In genomic region chr7:45413864-45414739, GRCm38 (mm10) we compare ENCODE assay signal across 8 mouse cellular contexts. TPM values are rescaled to one million over a fixed set of nuclear protein-coding genes. Genes with fewer than 3 reads are reported as not detected.
DNase-seq lines count a peak whose midpoint lies in the region; ATAC-seq and TF ChIP-seq lines count a peak whose summit lies in the region.

No protein-coding gene starts in this region.

- peaks cover 100% of the 10 kb centered on the region for H3K27me3 ChIP-seq in hindbrain, embryonic 10.5 days (ENCODE audit: insufficient read depth, poor library complexity, severe bottlenecking)
- peaks cover 100% of the 10 kb centered on the region for H3K27me3 ChIP-seq in liver, embryonic 12.5 days (replicated peaks)
- peaks cover 21% of the 10 kb centered on the region for H3K27me3 ChIP-seq in myocyte (ENCODE audit: control insufficient read depth, insufficient read depth, insufficient read length)

- TF ChIP-seq POLR2A in myocyte (IDR thresholded peaks at IDR 0.05; ENCODE audit: insufficient read length, low read depth) = no peak

- H3K4me3 ChIP-seq in ES-E14 (ENCODE audit: insufficient read depth in 1 of 2, low read depth in 1 of 2, low read length in 2 of 2, poor library complexity in 1 of 2, severe bottlenecking in 1 of 2) = peak overlapping the region; percentile 61 to 74
- H3K4me3 ChIP-seq in hindbrain, embryonic 10.5 days = peak overlapping the region; percentile 59
- H3K4me3 ChIP-seq in liver, embryonic 12.5 days = peak overlapping the region; percentile 55
- H3K4me3 ChIP-seq in myocyte = peak overlapping the region; percentile 3

- peak overlapping the region; percentile 75 for H3K4me2 ChIP-seq in liver, embryonic 12.5 days
- H3K4me2 ChIP-seq in myocyte (ENCODE audit: low read depth) = peak overlapping the region; percentile 96

- peak; percentile 13 to 21 for DNase-seq in B cell, adult 2 months
- no peak for DNase-seq in ES-E14 (ENCODE audit: low read depth, low spot score)
- no peak for DNase-seq in hindbrain, embryonic 10.5 days (ENCODE audit: low spot score)
- DNase-seq in left cerebral cortex, adult 9 months (ENCODE audit: low spot score in 2 of 2) = no peak
- no peak for DNase-seq in right cerebral cortex, postnatal 25 days
- DNase-seq in adrenal gland, postnatal 10 days = no peak

- in situ Hi-C loops in ES-E14 (cut with MboI; ENCODE audit: low sequenced_read_pairs in 2 of 2, unreplicated experiment in 2 of 2) = no loop called here

- H3K79me2 ChIP-seq in myocyte (ENCODE audit: control insufficient read depth, insufficient read depth) = no peaks in the 10 kb centered on the region

- peak overlapping the region; percentile 18; the same call in 1 of the 2 replicates for H3K9ac ChIP-seq in ES-E14 (ENCODE audit: insufficient read depth, low read depth, low read length, poor library complexity, severe bottlenecking)
- peak overlapping the region; percentile 53 for H3K9ac ChIP-seq in liver, embryonic 12.5 days

- H3ac ChIP-seq in myocyte (ENCODE audit: control insufficient read depth, insufficient read length) = peak overlapping the region; percentile 15

- H3K36me3 ChIP-seq in ES-E14 (ENCODE audit: control insufficient read depth, insufficient read depth, low read length, poor library complexity, severe bottlenecking) (no peaks in the 10 kb centered on the region), myocyte (ENCODE audit: control insufficient read depth, insufficient read depth) (no peaks in the 10 kb centered on the region)
- no peaks in the 10 kb centered on the region for H3K36me3 ChIP-seq in hindbrain, embryonic 10.5 days
- H3K36me3 ChIP-seq in liver, embryonic 12.5 days = no peaks in the 10 kb centered on the region

- no peak for ATAC-seq in liver, embryonic 12.5 days

- no peaks in the 10 kb centered on the region for H3K9me3 ChIP-seq in ES-E14 (ENCODE audit: control insufficient read depth, insufficient read depth, low read depth, low read length)
- no peaks in the 10 kb centered on the region for H3K9me3 ChIP-seq in hindbrain, embryonic 10.5 days
- H3K9me3 ChIP-seq in liver, embryonic 12.5 days (replicated peaks) = no peaks in the 10 kb centered on the region

- H3K4me1 ChIP-seq in ES-E14 (ENCODE audit: control insufficient read depth in 2 of 2, insufficient read depth in 2 of 2, low read length in 2 of 2, poor library complexity in 1 of 2) = peaks cover 2 to 24% of the 10 kb centered on the region in 2 experiments; a peak in 2 of 4 replicates
- H3K4me1 ChIP-seq in hindbrain, embryonic 10.5 days (replicated peaks) = peaks cover 38% of the 10 kb centered on the region
- H3K4me1 ChIP-seq in liver, embryonic 12.5 days = peaks cover 28% of the 10 kb centered on the region

- 1% methylated on average over 27 of the region's 27 CpGs for WGBS in hindbrain, embryonic 10.5 days
- WGBS in liver, embryonic 12.5 days (ENCODE audit: insufficient replicate concordance) = 3% methylated on average over 27 of the region's 27 CpGs

- H3K27ac ChIP-seq in ES-E14 (ENCODE audit: insufficient read depth, low read depth, low read length, poor library complexity, severe bottlenecking) = no peak overlapping the region
- H3K27ac ChIP-seq in hindbrain, embryonic 10.5 days = peak overlapping the region; percentile 70; the same call in 1 of the 2 replicates
- peak overlapping the region; percentile 58 for H3K27ac ChIP-seq in liver, embryonic 12.5 days

TF ChIP-seq in ES-E14, 5 proteins besides CTCF, POLR2A, EP300 and RAD21:
- TF ChIP-seq HCFC1 (IDR thresholded peaks at IDR 0.05; ENCODE audit: borderline replicate concordance, insufficient read depth, low read length) (no peak), ZNF384 (IDR thresholded peaks at IDR 0.05; ENCODE audit: low read depth, low read length) (peak; percentile 85)

TF ChIP-seq in myocyte, 11 proteins besides CTCF, POLR2A, EP300 and RAD21:
- TF ChIP-seq REST (IDR thresholded peaks at IDR 0.05; ENCODE audit: insufficient read depth, insufficient read length) = no peak

RNA-seq across cellular contexts. Expression of gene Ntf5, which starts 0.6 kb away (rescaled TPM):
- 2.4 and 3.6 TPM in 2 replicates for total RNA-seq in ES-E14 (2012; rRNA removed)
- 1.0 and 1.1 TPM in 2 replicates for polyA plus RNA-seq in hindbrain, embryonic 10.5 days (2016; fragmentation: Nextera tagmentation; extraction: Ambion mirVana)
- 0.81 and 0.87 TPM in 2 replicates for polyA plus RNA-seq in liver, embryonic 12.5 days (2016; fragmentation: Nextera tagmentation; extraction: Ambion mirVana)
- polyA plus RNA-seq in myocyte (2012; fragmentation: generic; extraction: Trizol) = 1.9 TPM
- total RNA-seq in adrenal gland, postnatal 10 days (2021) = under 1 TPM; 0.12 to 0.33 TPM

RNA-seq across cellular contexts. Expression of gene Lhb, which starts 6.5 kb away (rescaled TPM):
- total RNA-seq in ES-E14 (2012; rRNA removed) = 0.37 TPM in 1 of 2 replicates, not detected in the other
- 0.60 and 1.5 TPM in 2 replicates for polyA plus RNA-seq in hindbrain, embryonic 10.5 days (2016; fragmentation: Nextera tagmentation; extraction: Ambion mirVana)
- not detected in 2 replicates for polyA plus RNA-seq in liver, embryonic 12.5 days (2016; fragmentation: Nextera tagmentation; extraction: Ambion mirVana)
- 0.07 TPM for polyA plus RNA-seq in myocyte (2012; fragmentation: generic; extraction: Trizol)
- total RNA-seq in adrenal gland, postnatal 10 days (2021) = not detected

RNA-seq across cellular contexts. Expression of gene Kcna7, which starts 8.6 kb away (rescaled TPM):
- total RNA-seq in ES-E14 (2012; rRNA removed) = 0.85 and 2.3 TPM in 2 replicates
- 0.07 TPM in 1 of 2 replicates, not detected in the other for polyA plus RNA-seq in hindbrain, embryonic 10.5 days (2016; fragmentation: Nextera tagmentation; extraction: Ambion mirVana)
- polyA plus RNA-seq in liver, embryonic 12.5 days (2016; fragmentation: Nextera tagmentation; extraction: Ambion mirVana) = 0.05 and 0.10 TPM in 2 replicates
- 0.65 TPM for polyA plus RNA-seq in myocyte (2012; fragmentation: generic; extraction: Trizol)
- 1 to 10 TPM in 1 of 2 experiments, under 1 TPM in 1; 0.75 to 2.6 TPM for total RNA-seq in adrenal gland, postnatal 10 days (2021)

RNA-seq across cellular contexts. Expression of gene Snrnp70, which starts 18.6 kb away (rescaled TPM):
- total RNA-seq in ES-E14 (2012; rRNA removed) = 303 and 310 TPM in 2 replicates
- polyA plus RNA-seq in hindbrain, embryonic 10.5 days (2016; fragmentation: Nextera tagmentation; extraction: Ambion mirVana) = 223 and 271 TPM in 2 replicates
- 170 and 179 TPM in 2 replicates for polyA plus RNA-seq in liver, embryonic 12.5 days (2016; fragmentation: Nextera tagmentation; extraction: Ambion mirVana)
- polyA plus RNA-seq in myocyte (2012; fragmentation: generic; extraction: Trizol) = 189 TPM
- total RNA-seq in adrenal gland, postnatal 10 days (2021) = 100 to 1,000 TPM; 208 to 341 TPM

RNA-seq across cellular contexts. Expression of gene Gys1, which starts 20.5 kb away (rescaled TPM):
- total RNA-seq in ES-E14 (2012; rRNA removed) = 26.1 and 26.8 TPM in 2 replicates
- polyA plus RNA-seq in hindbrain, embryonic 10.5 days (2016; fragmentation: Nextera tagmentation; extraction: Ambion mirVana) = 43.2 and 45.7 TPM in 2 replicates
- 8.6 and 10.2 TPM in 2 replicates for polyA plus RNA-seq in liver, embryonic 12.5 days (2016; fragmentation: Nextera tagmentation; extraction: Ambion mirVana)
- 125 TPM for polyA plus RNA-seq in myocyte (2012; fragmentation: generic; extraction: Trizol)
- total RNA-seq in adrenal gland, postnatal 10 days (2021) = 10 to 100 TPM; 66.7 to 92.5 TPM

Comparison
In these comparisons a context has a peak if more than half of its experiments do, and no peak if none do; other contexts are left out.
1. DNase-seq: peak in B cell, adult 2 months (2 of 2); none in ES-E14 (single experiment), hindbrain, embryonic 10.5 days (single experiment), left cerebral cortex, adult 9 months (0 of 2), right cerebral cortex, postnatal 25 days (single experiment) and adrenal gland, postnatal 10 days (single experiment).
2. H3K4me3 ChIP-seq: peak in every context shown above with its lines; median percentile 68 in ES-E14; 59 in hindbrain, embryonic 10.5 days; 55 in liver, embryonic 12.5 days; 3 in myocyte.